Mouse (Mus musculus): Measurements from ENCODE around the gene Tnfsf9.

Gene Tnfsf9

DNA sequence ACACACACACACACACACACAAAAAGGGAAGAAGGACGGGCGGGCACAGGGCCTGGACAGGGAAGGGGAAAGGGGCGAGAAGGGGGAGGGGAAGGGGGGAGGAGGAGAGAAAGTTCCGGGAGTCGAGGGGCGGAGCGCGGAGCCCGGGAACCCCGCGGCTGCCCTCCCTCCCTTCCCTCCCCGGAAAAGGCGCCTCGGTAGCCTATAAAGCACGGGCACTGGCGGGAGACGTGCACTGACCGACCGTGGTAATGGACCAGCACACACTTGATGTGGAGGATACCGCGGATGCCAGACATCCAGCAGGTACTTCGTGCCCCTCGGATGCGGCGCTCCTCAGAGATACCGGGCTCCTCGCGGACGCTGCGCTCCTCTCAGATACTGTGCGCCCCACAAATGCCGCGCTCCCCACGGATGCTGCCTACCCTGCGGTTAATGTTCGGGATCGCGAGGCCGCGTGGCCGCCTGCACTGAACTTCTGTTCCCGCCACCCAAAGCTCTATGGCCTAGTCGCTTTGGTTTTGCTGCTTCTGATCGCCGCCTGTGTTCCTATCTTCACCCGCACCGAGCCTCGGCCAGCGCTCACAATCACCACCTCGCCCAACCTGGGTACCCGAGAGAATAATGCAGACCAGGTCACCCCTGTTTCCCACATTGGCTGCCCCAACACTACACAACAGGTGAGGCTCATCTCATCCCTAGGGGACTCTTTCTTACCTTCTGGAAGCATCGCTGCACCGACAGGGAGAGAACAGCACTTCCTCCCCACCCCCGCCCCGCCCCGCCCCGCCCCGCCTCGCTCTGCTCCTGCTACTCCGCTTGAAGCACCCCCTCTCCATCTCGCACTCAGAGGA is at the start of gene Tnfsf9:
Tnfsf9 (plus strand) TSS at position 145 of the 854 bp plus-strand sequence.
- DNase-seq (ENCODE audit: low spot score in 2 of 2), result peak; percentile 16 to 22

DNA sequence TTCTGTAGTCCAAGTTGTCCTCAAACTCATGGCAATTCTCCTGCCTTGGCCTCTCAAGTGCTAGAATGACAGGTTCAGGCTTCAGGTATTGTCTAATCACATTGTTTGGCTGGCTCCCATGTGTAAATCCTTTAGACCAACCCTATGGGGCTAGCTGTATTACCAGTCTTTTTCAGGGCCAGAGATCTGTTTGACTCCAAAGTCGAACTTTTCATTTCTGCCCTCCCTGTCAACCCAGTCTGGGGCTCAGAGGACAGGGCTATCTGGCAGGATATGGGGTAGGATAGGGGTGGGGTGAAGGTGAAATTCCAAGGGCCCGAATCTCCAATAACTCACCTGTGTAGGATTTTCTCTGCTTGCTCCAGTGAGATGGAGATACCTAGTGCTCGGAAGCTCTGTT is 48.9 kb upstream of the Tnfsf9 start:
- no peak for DNase-seq (ENCODE audit: low spot score in 2 of 2)

DNA sequence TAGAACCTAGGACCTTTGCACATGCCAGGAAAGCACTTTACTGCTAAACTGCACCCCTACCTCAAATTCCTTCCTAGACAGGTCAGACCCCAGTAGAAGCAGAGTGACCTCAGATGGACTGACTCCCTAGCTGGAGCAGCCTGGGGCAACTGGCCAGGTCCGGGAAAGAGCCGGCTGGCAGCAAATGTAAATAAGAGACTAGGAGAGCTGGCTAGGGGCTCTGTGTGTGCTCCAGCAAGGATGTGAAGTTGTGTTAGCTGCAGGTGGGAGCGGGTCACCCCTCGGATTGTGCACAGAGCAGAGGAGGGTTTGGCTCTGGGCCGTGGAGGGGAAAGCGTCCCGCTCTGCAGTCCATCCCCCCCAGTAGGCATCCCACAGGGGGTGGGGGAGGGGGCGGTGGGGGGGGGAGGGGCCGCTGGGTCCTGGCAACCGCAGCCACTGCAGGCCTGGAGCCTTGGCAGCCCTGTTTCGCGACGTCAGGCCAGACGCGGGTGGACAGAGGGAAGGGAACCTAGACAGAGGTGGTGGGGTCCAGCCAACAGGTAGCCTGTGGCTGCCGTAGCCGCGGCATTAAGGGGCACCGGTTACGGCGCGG is 46.1 kb upstream of the Tnfsf9 start, which contains the start of gene Crb3:
Crb3 (plus strand) TSS at position 215 of the 595 bp plus-strand sequence.
- no peak for DNase-seq (ENCODE audit: low spot score in 2 of 2)

DNA sequence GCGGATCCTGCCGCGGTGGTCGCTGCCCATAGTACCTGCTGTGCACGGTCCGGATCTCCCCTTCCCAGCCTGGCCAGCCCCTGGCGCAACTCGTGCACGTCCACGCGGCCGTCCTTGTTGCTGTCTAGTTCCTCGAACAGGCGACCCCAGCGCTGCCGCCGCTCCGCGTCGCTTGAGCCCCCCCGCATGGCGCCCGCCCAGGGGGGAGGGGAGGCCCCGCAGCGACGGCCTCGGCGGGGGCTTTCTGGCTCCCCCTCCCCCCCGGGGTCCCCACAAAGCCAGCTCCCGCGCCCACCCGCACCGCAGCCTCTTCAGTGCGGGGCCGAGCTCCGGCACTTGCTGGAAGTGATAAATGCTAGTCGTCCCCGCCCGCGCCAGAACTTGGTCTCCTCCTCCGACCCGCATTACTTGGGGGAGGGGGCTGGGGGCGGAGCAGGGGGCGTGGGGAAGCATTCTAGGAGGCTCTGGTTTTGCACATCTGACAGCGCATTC is 45.6 kb upstream of the Tnfsf9 start, which contains the start of gene Slc25a23:
Slc25a23 (minus strand) TSS at position 378 of the 492 bp plus-strand sequence.
- peak; percentile 31 to 68 for DNase-seq (ENCODE audit: low spot score in 2 of 2)

DNA sequence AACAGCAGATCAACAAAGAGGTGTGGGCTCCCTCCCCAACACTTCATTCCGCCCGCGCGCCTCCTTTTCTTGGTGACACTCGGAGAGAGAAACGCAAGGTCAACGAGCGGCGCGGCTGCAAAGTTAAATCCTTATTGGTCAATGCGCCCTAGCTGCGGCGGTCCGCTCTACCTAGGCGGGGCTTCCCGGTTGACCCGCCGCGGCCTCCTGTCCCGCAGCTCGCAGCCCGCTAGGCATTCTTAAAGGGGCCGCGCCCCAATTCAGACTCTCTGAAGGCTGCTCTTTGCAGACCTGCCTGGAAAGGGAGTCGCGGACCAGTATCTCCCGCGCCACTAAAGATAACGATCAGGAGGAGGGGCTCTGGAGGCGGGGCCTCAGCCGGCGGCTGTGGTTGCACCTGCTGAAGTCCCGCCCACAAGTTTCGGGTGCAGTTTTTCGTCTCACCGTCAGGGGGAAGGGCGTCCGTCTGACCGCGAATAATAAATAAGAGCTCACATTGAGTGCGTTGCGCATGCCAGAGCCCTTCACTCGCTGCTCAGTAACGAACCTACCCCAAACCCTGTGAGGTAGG is 44.8 kb upstream of the Tnfsf9 start:
- DNase-seq (ENCODE audit: low spot score in 2 of 2), result peak; percentile 94

DNA sequence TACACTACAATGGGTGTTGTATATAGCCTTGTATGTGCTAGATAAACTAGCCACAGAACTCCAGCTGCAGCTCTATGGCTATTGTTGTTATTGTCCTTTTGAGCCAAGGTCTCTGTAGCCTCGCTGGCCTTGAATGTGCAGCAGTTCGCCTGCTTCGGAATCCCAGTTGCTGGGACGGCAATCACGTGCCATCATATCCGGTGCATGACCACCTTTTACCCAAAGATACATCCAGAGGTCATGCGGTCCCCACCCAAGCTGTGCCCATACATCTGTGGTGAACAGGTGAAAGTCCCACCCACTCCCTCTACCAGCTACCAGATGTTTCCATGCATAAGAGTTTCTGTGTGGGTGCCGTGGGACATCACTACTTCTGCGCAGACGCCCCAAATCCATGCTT is 44.1 kb upstream of the Tnfsf9 start:
- no peak for DNase-seq (ENCODE audit: low spot score in 2 of 2)

DNA sequence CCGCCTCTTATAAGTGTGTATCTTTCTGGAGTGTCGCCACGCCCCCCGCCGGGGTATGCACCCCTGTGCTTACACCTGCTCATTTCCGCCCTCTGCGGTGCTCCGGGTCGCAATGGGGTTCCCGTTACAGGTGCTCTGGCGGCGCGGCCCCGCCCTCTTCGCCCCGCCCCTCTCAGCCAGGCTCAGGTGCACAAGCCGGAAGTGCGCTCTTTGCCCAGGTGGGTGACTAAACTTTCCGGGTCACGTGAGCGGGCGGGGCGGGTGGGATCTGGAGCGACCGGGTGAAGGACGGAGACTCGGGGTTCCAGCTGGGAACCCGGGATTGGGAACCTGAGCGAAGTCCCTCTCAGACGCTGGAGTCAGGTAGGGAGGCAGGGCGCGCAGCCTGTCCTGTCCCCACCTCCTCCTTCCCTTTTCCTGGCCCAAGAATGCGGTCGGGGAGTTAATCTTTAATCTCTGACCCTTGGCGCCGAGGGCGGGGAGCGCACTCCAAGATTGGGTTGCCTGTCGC is 43.1 kb upstream of the Tnfsf9 start:
- peak in 1 of 2 experiments; percentile 39 for DNase-seq (ENCODE audit: low spot score in 2 of 2)

DNA sequence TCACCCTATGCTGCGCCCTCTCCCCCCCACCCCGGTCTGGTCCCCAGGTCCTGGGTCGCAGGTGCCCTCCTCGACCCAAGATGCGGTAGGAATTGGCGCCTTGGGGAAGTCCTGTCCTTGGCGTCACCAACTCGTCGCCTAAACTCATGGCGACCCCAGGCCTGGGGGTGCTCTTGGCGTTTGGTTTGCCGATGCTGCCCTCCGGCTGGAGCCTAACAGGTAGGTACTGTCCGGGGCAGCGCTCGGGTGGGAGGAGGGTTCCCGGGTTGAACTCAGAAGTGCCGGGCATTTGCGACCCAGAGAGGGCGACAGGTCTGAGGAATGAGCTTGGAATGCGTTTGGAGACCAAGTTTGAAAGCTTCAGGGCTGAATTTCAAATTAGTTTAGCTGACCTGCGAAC is 42.6 kb upstream of the Tnfsf9 start:
- DNase-seq (ENCODE audit: low spot score in 2 of 2), result no peak

DNA sequence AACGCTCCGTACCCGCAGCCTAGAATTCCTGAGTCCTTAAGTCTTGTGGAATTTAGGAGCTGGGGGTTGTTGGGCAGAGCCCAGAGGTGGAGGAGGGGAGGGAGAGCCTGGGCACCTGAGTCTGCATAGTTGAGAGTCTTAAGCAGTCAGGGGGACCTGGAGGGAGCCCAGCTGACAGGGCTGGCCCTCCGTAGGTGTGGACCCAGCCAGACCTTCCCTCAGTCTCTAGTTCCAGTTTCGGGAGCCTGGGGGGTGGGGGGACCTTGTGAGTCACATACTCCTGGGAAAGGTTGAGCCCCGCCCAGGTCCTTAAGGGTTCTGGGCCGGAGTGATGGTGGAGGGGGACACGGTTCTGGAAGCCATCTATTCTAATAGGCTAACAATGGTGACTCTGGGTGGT is 42.1 kb upstream of the Tnfsf9 start:
- no peak for DNase-seq (ENCODE audit: low spot score in 2 of 2)

DNA sequence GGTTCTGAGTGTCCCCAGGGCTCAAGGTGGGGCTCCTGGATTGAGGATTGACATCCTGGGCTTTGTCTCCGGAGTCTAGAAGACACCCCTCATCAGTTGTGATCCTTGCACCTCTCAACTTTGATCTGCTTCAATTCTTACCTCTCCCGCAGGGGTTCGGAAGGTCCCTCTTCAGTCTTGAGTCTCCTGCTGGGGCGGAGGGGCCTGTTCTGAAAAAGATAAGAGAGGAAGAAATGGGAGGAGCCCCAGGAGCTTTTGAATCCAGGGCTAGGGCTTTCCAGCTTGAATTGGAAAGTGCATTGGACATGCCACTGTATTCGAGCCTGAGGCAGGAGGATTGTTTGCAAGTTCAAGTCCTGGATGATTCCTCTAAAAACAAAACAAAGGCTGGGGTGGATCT is 38.2 kb upstream of the Tnfsf9 start:
- no peak for DNase-seq (ENCODE audit: low spot score in 2 of 2)

DNA sequence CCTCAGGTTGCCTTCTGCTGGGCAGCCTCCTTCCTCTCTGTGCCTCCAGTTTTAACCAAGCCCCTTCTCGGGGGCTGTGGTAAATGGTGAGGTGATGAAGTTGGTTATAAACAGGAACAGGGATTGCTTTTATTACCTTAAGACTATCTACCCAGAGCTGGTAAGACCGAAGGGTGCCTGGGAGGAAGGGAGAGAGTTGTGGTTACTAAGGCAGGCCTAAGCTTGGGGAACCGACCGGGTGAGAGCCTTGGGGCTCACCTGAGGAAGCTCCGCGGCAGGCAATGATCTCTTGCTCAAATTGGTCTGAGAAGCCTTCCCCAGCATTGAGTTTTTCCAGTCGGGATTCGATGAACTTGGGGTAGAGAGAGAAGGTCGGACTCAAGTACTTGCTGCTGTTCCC is 34.9 kb upstream of the Tnfsf9 start:
- no peak for DNase-seq (ENCODE audit: low spot score in 2 of 2)

DNA sequence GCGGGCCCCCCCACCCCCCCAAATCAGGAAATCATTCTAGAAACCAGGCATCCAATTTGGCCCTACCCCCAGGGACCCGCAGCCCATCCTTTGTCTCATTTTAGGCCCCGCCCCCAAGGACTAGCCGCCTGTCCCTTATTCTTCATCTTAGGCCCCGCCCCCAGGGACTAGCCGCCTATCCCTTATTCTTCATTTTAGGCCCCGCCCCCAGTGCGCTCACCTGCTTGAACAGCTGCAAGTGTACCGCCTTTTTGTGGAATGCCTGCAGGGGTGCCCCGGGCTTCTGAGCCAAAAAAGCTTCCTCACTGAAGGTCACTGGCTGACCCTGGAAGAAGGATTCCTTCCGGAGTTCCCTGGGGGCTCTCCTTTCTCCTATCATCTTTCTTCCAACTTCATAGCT is 34.4 kb upstream of the Tnfsf9 start:
- DNase-seq (ENCODE audit: low spot score in 2 of 2), result peak in 1 of 2 experiments; percentile 29

DNA sequence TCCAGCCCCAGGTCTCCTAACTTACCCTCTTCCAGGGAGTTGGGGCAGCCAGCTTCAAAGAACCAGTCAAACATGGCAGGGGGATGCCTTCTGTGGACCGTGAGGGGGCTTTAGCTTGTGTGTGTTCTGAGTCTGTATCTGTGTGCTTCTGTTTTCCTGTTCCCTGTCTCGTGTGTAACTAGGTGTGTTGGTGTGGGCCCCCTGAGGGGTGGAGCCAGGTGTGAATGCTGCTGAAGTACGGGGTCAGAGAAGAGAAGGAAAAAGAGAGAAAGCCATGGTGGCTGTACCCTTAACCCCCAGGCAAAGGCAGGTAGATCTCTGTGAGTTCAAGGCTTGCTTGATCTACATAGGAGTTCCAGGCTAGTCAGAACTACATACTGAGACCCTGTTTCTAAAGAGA is 28.2 kb upstream of the Tnfsf9 start:
- no peak for DNase-seq (ENCODE audit: low spot score in 2 of 2)

DNA sequence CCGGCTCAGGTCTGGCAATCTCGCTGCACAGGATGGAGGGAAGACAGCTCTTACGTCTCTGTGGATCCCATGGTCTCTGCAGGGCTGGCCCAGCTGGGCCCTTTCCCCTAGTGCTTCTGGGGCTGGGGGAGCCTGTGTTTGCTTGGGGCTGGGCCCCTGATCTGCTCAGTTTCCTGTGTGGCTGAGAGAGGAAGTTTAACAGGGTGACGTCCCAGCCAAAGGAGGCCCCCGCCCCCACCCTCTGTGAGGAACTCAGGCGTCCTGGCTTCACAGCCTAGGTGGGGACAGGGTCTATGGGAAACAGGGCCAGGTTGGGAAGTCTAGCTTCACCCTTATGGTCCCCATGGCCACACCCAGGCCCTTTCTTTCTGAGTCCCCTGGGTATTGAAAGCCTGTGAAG is 26.8 kb upstream of the Tnfsf9 start, which contains the start of gene Dennd1c:
Dennd1c (minus strand) TSS at position 179 of the 400 bp plus-strand sequence.
- peak; percentile 40 to 66 for DNase-seq (ENCODE audit: low spot score in 2 of 2)

DNA sequence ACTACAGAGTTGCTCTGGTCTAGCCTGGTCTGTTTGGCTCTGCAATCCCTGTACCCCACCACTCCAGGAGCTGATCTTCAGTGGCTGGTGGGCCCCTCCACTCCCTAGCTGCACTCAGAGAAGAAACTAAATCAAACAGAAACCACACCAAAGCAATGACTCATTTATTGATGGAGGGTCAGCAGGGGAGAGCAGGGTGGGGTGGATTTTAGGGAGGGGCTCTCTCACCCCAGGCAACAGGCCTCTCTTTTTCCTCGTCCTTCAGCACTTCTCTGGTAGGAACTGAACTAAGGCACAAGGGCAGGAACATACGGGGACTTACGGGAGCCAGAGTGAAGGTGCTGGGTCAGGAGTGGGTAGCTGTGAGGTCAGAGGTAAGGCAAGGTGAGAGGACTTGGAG is 25.2 kb upstream of the Tnfsf9 start:
- no peak for DNase-seq (ENCODE audit: low spot score in 2 of 2)

DNA sequence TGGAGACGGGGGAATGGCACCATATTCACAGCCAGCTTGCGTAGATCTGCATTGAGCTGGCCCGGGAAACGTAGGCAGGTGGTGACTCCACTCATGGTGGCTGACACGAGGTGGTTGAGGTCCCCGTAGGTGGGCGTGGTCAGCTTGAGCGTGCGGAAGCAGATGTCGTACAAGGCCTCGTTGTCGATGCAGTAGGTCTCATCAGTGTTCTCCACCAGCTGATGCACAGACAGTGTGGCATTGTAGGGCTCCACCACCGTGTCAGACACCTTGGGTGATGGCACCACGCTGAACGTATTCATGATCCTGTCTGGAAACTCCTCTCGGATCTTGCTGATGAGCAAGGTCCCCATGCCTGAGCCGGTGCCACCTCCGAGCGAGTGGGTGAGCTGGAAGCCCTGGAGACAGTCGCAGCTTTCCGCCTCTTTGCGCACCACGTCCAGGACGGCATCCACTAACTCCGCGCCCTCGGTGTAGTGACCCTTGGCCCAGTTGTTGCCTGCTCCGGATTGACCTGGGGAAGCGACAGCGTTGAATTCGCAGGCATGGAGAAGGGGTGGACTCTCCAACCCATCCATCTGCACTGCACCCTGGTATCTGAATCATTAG is 23.8 kb upstream of the Tnfsf9 start:
- no peak for DNase-seq (ENCODE audit: low spot score in 2 of 2)

DNA sequence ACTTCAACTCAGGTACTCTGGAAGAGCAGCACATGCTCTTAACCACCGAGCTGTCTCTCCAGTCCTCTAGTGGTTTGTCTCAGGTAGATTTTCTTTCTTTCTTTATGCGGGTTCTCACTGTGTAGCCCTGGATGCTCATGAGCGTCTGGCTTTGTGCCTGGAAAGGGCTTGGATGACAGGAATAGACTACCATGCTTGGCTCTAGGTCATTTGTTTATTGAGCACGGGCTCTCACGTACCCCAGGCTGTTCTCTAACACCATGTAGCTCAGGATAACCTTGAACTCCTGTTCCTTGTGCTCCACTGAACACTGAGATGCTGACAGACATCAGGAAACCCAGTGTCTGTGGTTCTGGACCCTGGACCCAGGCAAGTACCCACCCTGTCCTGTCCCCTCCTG is 22.6 kb upstream of the Tnfsf9 start:
- no peak for DNase-seq (ENCODE audit: low spot score in 2 of 2)

DNA sequence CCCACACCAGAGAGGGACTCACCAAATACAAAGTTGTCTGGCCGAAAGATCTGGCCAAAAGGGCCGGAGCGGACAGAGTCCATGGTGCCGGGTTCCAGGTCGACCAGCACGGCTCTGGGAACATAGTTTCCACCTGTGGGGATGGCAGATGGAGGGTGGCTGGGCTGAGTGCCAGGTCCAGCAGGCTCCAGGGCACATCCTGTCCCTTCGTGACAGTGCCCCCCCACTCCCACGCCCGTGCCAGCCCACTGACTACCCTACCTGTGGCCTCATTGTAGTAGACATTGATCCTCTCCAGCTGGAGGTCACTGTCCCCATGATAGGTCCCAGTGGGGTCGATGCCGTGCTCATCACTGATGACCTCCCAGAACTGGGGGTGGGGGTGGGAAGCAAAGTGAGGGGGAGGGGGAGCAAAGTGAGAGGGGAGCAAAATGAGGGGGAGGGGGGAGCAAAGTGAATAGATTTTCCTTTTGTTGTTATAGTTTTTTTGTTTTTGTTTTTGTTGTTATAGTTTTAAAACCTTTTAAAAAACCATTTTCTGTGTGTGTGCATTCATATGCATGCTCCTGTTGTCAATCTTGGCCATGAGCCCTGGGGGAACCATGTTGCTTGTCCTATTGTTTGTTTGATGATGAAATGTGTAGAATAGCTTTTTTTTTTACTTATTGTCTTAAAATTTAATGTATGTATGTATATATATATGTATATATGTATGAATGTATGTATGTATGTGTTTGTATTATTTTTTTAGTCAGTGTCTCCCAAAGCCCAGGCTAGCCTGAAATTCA is 19.0 kb upstream of the Tnfsf9 start:
- DNase-seq (ENCODE audit: low spot score in 2 of 2), result no peak

DNA sequence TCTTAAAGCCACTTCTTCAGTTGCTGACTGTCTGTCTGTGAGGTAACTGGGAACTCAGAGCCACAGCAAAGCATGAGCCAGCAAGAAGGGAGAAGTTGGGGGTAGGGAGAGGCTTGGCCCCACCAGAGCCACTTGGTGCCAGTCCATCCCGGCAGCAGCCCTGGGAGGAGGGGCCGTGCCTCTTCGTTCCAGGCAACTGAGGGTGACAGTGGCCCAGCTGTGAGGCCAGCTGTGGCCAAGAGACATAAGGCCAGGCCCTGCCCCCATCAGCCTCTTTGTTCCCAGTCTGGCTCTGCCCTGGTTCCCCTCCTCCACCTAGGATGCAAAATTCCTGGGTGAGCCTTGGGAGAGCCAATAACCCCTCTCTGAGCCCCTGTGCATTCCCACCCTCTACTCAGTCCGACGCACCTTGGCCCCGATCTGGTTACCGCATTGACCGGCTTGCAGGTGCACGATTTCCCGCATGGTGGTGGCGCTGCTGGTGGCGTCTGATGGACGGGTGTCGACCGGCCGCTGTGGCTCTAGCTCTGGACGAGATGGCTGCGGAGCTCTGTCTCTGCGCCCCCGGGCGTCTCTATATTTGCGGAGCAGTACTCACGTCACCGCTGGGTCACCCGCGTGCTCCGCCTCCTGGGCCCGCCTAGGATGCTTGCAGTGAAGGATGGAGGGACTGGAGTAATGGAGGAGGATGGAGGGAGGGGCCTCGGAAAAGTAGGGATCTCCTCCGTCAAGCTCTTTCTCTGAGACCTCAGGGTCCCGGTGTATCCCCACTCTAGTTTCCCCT is 17.9 kb upstream of the Tnfsf9 start, which contains the start of gene Tubb4a:
Tubb4a (minus strand) TSS at position 734 of the 784 bp plus-strand sequence.
- DNase-seq (ENCODE audit: low spot score in 2 of 2), result no peak

DNA sequence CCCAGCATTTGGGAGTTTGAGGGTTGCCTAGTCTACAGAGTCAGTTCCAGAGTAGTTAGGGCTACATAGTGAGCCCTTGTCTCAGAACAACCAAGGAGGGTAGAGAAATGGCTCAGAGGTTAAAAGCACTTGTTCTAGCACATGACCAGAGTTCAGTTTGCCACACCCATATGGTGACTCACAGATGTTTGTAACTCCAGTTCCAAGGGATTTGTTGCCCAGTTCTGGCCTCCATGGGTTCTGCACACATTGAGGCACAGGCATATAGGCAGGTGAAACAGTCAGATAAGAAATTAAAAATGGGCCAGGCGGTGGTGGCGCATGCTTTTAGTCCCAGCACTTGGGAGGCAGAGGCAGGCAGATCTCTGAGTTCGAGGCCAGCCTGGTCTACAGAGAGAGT is 10.9 kb upstream of the Tnfsf9 start:
- DNase-seq (ENCODE audit: low spot score in 2 of 2), result no peak

Measured in spleen, postnatal 10 days (tissue).